Mouse (Mus musculus) A20 (cell line): ENCODE results near the gene Dgki.

Source experiments
- DNase-seq: peaks from one replicate; pipeline ENCODE4 v3.0.0-alpha.2; 2011; ENCODE audit warnings: low read depth, low spot score

Gene Dgki

DNA sequence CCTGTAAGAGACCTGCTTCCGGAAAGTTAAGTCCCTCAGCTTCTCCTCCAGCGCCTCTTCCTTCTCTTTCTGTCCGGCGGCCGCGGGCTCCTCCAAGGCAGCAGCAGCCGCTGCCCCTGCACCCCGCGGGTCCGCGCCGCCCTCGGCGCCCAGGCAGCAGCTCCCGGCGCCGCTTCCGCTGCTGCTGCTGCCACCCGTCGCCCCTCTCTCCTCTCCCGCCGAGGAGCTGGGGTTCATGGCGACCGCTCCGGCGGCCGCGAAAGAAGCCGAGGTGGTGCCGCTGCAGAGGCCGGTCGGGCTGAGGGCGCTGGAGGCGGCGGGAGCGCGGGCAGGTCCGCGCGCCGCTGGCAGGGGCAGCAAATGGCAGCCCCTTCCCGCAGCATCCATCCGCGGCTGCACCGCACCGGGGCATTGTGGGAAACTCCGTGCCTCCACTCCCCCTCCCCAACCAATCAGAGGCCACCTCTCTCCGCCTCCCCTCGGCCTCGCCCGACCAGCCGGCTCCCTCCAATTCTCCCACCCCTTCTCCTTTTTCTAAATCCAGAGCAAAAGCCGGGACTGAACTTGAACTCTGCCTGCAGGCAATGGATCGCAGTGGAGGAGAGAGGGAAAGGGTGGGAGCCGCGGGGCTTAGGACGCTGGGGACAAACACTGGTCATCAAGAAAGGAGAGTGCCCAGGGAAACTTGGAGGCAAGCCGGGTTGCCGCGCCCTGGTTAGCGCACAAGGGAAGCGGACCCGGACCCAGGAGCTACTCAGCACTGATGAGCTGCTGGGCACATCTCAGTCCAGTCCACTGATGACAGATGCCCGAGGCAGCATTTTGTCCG, at the start of gene Dgki:
Gene Dgki, minus strand, starts transcription at position 623 of the 829 bp plus-strand sequence.
- no peak for DNase-seq

DNA sequence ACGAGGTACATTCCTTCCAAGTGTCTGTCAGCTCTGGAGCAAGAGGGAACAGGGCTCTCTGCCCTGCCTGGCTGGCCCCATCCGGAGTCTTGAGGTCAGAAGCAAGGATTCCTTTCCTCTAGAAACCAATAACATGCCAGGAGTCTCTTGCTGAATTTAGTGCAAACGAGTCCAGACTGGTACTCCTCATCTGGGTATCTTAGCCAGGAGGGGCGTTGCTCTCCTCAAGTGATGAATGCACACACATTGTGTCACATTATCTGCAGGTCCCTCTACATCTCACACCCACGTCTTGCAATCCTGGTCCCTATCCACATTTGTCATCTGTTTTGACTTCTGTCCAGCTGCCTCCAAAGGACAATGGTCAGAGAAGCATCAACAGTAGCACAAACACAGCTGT, 47.6 kb upstream of the Dgki start:
- no peak for DNase-seq

DNA sequence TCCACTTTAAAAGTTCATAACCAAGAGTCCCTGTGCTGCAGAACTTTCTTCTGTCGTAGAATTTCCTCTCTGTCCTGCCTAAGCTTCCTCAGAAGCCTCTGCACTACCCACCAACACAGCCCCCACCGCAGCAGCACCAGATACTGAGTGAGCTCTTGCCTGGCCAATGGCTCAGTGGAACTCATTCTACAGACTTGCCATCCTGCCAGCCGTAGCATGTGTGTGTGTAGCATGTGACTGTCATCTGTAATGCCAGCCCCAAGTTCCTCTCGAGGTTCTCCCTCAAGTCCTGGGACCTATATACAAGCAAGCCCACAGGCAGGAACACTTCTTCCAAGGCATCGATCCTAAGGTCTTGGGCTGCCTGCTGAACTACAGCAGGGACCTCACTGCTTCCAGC, 38.1 kb upstream of the Dgki start:
- DNase-seq = no peak

DNA sequence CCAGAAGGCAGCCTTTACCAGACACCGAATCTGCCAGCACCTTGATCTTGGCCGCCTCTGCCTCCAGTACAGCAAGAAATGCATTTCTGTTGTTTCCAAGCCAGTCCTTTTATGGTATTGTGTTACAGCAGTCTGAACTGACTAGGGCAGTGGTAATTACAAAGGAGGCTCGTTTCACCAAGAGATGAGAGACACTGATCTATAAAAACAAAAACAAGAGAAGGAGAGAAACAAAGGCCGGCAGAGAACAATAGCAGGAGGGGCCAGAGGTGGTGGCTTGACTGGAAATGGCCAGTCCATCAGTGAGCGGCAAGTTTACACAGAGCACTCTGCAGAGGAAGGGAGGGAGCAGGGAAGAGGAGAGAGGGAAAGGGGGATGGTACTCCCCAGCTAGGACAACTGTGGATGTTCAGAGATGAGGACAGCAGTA, 36.9 kb upstream of the Dgki start:
- no peak for DNase-seq

DNA sequence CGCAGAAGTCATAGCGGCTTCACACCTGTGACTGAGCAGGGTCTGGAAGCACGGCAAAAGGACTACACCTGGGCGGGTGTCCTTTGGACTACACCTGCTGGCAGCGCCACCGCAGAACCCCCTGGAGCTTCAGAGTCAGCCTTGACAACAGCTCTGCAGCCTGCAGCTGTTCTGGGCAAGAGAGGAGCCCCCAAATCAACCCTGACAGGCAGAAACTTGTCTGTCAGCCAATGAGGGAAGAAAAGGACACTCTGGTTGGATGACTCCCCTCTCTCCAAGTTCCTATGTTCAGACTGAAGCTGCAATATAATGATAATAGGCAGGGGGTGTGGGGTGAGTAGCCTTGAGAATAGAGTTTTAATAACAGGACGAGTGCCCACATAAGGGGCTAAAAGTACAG, 36.4 kb upstream of the Dgki start:
- no peak for DNase-seq

DNA sequence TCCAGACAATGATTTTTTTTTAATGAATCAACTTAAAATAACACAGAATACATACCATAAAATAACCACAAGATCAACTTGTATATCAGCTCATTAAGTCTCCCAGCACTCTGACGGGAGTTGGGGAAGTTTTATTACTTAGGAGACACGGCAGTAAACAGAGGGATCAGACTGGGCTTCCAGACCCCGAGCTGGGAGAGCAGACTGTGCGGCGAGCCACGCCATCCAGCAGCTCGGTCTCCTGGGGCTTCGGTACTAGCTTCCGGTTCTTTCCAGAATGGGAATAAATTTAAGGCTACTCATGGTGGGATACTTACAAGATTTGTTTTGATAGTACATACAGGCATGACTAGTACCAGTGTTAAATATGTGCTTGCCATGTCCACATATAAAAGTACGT, 32.9 kb upstream of the Dgki start:
- no peak for DNase-seq

DNA sequence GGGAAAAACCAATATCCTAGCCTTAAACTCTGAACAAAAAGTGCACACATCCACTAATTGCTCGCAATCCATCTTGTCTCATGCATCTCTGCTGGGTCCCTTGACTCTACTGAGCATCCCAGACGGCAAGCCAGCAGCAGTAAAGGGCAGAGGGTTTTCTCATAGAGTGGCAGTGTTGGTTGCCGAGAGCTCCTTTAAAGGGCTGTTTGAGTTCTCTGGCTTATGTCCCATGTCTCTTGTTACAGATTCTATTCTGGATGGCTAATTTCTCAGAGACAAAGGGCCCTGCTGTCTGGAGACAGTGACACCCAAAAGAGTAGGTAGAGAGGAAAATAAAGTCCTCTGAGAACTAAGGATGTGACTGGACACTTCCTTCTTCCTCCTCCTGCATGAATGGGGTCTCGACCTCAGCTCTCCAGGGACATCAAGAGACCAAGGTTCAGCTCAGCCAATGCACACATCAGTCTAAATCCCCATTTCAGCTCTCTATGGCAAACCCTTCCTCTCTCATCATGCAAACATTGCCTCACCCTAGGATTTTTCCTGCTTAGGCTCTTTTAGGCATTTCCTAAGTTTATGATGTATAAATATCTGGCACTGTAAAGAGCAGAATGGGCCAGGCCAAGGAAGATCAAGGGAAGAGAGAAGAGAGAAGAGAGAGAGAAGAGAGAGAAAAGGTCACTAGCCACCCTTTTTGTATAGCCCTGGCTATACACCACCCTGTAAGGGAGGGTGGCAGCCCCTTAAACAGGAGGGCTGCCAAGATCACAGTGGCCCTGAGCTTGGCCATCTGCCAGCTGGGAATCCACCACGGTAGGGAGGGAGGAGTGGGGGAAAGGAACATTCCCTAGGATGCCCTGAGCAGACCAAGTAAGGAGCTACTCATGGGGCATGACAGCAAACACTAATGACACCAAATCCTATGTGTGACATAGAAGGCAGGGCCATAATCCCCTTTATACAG, 30.2 kb upstream of the Dgki start:
- no peak for DNase-seq

DNA sequence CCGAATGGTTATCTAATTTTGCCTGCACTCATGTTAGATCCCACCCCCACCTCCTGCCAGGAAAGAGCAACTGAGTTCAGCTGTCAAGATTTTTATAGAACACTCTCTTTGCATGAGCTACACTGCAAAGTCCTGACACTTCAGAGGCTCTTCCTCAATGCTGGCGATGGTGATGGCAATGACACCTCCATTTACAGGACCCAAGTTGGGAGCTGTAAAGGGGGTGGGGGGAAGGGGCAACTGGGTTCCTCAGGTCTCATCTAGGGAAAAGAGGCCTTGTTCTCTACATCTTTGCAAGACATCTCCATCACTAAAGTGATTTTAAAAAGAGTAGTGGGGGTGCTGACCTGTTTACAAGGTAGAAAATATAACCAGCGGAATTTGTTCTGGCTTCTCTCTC, 29.4 kb upstream of the Dgki start:
- no peak for DNase-seq

DNA sequence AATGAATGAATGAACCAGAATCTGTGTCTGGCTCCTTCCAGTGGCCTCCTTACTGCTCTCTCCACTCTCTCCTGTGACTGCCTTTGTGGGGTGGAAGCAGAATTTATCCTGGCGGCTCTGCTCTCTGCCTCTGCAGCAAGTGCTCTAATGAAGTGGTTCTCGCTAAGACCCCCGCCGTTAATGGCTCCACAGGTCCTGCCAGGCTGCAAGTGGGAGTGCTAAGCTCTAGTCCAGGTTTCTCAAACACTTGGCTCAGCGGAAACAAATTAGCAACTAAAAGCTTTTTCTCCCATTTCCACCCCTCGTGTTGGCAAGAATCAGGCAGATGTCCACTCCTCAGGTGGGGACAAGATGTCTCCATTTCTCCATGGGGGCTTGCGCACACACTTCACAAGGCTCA, 28.7 kb upstream of the Dgki start:
- no peak for DNase-seq

DNA sequence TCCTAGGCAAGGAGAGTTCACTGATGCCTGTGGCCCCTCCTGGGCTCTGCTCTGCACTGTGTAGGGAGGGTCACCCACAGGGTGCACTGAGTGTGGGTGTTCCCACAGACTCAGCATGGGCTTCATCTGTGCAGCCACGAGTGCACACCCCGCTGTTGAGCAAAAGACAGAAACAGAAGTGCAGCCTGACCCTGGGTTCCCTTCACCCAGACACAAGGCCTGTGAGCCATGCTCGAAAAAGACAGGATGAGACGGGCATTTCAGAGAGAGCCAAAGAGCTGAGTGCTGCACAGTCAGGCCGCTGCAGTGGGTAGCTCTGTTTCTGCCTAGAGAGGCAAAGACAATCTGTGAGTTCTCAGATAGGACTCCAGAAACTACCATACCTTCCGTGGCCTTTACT, 27.5 kb upstream of the Dgki start:
- no peak for DNase-seq

DNA sequence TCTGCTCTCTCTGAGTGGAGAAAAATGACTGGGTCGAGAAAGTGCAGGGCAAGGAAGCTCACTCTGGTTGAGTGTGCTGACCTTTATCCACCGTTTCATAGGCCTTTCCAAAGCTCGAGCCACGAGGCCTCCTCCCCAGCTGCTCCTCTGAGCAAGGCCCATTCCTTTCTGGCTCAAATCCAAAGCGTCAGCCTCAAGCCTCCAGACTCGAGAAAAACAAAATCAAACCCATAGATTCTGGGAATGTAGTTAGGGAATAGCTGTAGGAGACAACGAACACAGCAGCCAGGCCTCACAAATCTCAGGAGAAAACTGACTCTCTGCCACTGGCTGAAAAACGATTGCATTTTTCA, 26.6 kb upstream of the Dgki start:
- no peak for DNase-seq

DNA sequence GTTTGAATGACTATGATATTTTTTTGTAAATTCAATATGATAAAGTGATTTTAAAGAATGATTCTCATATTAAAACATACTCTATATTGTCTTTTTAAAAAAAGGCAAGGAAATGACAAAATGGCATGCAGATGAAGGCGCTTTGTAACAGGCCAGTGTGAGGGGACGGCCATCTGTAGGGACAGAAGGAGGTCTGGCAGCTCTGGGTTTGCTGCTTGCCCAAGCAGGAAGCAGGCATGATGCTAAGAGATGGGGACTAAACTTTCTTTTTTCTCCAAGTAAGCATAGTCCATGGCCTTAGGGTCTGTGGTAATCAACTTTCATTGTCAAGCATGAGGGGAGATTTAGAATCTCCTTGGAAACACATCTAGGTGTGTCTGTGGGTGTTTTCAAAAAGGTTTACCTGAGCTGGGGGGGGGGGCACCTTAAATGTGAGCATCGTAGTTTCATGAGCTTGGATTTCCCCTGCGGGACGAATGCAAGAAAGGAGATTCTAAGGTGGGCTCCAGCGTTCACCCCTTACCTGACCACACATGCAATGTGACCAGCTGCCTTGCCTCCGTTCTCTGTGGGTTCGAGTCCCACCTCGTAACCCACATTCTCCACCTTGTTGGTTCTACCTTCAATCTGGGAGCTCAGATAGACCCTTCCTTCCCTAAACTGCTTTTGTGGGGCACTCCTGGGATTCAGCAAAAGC, 26.1 kb upstream of the Dgki start:
- no peak for DNase-seq

DNA sequence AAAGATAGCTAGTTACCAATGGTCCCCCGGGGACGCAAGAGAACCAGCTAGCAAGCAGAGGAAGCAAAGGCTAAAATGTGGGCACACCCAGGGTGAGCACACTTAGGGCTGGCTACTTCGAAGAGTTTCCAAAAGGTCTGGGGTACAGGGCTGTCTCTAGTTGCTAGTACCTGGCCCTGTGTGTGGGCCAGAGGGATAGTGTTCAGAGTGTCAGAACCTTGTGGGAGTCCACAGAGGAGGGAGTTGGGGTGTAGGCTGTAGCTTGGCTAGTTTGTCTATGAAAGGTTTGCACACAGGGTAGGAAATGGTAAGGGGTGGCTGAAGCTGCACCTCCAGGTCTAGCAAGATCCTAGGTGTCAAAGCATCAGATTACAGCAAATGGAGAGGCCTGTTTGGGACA, 25.1 kb upstream of the Dgki start:
- no peak for DNase-seq

DNA sequence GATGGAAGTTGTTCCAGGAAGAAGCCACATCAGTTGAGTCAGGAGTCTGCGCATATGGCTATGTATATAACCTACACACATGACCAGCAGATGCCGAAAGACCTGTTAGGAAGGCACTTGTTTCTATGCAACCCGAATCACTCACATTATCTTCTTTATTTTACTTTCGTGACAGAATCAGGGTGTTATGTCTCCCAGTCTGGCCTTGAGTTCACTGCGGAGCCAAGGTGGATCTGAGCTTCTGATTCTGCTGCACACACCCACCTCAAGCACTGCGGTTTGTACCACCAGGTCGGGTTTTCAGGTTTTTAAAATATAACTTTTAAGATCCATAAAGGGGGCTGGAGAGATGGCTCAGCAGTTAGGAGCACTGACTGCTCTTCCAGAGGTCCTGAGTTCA, 22.7 kb upstream of the Dgki start:
- no peak for DNase-seq

DNA sequence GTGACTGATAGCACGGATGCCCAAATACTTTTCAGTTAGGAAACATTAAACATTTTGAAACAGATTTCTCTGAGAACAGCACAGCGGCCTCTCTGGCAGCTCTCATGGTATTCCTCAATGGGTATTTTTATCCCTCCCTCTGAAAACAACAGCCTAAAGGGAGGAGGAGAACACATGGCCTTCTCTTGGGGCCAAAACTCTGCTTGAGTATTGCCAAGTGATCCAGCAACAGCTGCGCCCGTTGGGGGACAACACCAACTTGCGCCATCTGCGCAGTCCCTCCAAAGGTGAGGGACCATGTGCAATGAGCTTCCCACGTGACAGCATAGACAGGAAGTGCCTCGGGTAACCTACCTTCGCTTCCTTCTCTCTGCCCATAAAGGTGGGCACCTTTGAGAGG, 22.1 kb upstream of the Dgki start:
- no peak for DNase-seq

DNA sequence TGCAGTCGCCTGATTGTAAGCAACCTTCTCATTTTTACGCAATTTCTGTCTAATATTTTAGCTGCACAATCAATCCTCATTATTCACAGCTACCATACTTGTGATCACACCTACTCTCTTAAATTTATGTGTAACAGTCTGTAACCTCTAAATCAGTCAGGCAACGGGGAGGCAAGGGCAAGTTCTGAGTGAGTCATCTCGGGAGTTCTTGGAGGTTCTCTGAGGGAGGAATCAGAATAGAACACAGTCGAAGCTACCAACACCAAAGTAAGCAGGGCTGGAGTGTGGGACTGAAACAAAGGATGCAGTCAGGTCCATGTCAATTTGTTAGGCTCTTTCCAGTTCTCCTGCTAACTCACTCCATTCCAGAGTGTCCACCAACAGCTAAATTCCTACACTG, 17.9 kb upstream of the Dgki start:
- DNase-seq = no peak

DNA sequence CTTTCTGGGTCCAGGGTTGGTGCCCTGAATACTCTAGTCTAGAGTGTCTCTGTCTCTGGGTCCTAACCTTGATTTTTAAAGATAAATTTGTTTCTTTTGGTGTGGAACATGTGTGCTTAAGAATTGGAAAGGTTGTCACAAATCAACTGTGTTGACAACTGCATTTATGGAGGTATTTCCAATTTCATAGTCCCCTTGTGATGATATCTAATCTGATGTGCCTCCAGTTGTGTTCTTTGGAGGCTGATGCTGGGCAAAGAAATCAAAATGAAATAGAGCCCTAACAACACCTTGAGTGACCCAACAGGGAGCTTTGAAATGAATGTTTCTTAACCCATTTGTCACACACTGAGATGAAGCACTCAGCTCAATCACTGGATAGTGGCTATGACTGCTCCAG, 15.5 kb upstream of the Dgki start:
- DNase-seq = no peak

DNA sequence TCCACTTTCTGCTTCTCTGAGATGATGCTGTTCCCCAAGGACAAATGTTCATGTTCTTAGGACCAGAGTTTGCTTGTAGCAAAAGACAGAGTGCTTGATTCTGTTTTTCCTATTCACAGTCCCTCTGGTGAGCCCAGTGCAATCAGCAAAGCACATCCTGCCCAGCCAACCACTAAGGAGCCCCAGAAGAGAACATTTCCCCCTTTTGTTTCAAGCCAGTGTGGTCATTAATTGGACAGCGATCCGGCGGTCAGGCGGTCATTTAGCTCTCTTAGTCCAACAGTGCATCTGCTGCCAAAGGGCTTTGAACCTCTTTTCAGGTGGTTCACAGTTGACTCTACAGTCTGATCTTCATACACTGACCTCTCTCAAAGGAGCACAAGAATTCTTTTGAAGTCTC, 10.6 kb upstream of the Dgki start:
- no peak for DNase-seq

DNA sequence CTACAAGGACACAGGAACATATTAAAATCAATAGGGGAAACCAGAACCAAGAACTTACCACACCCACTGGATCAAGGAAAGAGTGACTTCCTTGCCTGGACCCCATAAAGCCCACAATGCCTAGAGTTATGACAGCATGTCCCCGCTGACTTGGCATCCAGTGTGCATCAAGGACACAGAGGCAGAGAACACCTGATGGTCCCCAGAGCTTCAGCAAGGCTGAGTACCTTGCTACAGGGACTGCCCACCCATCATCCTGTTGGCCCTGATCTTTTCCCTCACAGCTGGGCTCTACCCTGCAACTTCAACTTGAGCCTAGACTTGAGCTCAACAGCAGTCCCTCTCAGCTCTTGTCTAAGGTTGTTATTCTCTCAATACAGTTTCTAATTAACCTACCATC, 6.6 kb upstream of the Dgki start:
- DNase-seq = no peak

DNA sequence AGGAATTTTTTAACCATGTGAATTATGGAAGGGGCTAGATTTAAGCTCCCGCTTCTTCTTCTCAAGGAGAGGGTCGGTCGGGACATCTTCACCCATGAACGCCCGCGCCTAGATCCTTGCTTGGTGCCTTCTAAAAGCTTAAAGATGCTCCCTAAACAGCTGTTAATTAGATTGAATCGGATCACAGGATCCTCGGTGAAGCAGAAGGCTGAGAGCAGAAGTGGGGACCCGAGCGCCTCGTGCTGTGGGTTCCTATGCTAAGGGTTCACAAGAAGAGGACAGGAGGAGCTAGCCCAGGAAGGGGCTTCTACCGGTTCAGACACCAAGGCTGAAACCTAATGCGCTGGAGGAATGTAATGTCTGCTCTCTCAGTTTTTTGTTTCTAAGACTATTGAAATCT, 508 bp upstream of the Dgki start:
- DNase-seq = no peak

DNA sequence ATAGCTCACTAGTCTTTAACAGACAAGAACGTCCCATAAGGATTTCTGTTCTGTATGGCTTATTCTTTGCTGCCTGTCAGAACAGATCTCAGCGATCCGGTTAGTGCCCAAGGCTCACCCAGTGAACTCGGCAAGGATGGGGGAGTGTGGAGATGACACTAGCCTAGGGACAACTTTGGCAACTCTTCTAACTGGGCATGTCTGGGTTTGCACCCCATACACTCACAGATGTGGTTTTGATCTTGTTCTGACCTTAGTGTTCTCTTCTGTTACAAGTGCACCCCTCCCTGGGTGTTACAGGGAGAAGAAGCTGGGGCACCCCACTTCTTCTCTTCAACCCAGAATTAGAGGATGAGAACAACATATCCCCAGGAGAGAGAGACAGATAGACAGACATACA, 1.0 kb downstream of the Dgki start:
- no peak for DNase-seq

DNA sequence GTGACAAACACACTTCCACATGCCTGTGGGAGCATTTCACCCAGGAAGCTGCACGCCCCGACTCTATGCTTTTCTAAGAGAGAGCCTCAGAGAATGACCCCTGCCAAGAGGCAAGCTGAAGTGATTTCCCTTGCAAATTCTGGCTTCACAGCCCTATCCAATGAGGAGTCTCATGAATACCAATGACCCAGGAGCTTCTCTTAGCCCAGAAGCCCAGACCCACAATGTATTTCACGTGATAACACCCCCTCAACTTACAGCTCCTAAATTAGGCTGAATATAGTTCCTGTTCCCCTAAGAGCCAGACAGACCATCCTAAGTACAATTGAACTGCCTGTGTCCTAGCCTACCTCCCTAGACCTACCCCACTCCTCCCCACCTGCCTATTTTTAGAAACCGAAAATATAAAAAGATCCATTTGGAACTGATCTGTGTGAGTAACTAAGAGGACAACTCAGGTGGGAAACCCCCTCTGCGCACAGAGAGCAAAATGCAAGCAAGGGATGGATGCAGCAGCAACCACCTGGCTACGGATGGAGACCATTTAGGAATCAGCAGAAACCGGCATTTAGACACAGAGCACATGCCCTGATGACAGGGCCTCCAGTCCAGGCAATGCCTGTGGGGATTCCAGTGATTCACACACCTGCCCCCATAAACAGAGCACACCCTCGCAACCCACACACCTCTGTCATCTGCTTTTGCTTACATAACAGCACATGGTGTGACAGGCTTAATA, 2.1 kb downstream of the Dgki start:
- no peak for DNase-seq
